Mouse (Mus musculus): ENCODE results near the gene Ripk4.

The Ripk4 gene

DNA sequence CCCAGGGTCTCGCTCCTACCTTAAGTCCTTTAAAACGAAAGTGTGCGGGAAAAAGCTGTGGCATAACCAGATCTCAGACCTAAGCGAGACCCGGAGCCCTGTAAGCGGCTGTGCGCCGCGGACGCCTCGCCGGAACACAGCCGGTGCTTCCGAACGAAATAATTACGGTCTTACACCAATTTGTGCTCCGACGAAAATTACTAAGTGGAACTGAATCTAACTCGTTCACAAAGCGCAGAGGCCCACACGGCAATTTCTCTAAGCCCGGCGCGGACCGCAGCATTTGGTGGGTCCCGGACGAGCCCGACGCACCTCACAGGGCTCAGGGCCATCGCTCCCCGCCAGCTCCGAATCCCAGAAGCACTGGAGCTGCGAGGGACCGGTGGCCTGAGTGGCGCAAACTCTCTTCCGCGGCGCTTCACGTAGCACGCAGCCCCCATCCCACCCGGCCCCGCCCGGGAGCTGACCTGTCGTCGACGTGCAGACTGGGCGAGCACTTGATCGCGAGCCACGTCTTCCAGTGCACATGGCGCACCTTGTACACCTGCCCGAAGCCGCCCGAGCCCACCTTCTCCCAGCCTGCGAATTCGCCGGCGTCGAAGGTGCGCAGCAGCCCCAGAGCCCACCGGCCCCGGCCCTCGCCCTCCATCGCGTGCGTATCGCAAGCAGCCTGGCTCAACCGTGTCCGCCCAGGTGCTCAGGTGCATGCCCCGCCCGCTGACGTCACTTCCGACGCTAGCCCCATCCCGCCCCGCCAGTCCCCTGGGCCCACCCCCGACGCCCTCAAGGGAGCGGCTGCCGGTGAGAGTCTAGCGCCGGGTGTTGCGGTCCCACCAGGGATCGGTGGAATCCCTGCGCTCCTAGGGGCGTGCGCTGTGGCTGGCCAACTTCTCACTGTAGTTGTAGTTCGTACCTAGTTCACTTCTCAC, at the start of gene Ripk4:
TSS of gene Ripk4 (minus strand) at position 727 of the 929 bp plus-strand sequence.
- DNase-seq (ENCODE audit: low read depth, low spot score), result peak; percentile 55

DNA sequence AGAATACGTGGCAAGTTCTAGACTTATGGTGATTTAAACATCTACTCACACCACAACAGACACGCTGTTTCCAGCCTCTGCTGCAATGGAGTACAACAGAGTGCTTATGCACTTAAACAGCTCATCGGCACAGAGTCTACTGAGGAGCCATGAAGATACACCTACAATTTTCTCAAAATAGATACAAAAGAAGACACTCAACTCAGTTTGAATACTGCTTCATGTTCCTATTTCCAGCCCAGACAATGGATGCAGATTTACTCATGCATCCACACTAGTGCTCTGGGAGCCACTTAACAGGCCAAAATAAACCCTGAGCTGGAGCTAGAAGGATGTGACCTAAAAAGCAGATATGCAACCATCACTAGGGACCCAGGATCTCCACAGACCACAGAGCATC, 45.3 kb upstream of the Ripk4 start:
- no peak for DNase-seq (ENCODE audit: low read depth, low spot score)

DNA sequence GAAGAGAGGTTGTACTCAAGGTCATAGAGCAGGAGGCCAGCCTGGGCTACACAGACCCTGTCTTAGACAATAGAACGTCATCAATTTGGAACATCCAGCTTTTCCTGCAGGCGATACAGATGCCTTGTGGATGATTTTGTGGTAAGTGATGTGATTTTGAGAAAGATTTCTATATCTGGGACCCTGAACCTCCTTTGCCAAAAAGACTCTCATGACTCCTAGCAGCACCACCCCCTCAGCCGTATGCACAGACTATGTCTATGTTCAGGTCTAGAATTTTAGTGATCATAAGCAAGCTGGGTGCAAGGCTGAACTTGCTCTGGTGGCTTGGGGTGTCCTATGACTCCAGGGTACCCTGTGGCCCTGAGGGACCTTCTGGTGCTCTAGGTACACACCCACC, 42.1 kb upstream of the Ripk4 start:
- no peak for DNase-seq (ENCODE audit: low read depth, low spot score)

DNA sequence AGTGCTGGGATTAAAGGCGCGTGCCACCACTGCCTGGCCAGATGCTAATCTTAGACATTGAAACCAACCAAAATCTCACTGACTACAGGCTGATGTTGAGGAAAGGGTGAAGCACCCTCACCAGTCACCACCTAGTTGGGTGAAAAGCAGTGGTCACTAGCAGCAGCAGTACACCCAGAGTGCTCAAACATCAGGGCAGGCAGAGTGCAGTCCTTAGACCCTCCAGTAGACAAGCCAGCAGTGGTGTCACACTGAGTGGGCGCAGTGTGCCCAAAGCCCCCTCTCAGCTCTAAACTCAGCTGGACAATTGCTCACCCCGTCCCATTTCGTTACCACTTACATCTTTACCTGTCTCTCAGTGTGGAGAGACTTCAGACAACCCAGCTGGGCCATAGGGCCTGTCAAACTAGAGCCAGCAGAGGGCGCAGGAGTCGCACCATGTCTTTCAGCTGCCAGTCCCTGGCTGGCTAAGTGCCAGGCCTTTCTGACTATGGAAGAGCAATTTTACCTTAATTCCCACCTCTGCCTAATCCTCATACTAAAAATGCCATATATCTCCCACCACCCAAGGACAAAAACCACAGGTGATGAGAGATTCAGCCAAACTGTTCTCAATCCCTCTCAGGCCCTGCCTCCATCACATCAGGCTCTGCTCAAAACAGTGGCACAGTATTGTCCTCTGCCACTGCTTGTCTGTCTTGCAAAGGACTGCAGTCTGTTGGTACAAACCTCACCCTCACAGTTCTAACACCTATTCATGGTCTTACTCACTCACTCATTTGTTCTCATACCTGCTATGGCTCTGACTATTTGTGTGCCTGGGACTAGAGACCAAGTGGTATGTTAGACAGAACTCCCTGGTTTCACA, 41.3 kb upstream of the Ripk4 start:
- peak; percentile 24 for DNase-seq (ENCODE audit: low read depth, low spot score)

DNA sequence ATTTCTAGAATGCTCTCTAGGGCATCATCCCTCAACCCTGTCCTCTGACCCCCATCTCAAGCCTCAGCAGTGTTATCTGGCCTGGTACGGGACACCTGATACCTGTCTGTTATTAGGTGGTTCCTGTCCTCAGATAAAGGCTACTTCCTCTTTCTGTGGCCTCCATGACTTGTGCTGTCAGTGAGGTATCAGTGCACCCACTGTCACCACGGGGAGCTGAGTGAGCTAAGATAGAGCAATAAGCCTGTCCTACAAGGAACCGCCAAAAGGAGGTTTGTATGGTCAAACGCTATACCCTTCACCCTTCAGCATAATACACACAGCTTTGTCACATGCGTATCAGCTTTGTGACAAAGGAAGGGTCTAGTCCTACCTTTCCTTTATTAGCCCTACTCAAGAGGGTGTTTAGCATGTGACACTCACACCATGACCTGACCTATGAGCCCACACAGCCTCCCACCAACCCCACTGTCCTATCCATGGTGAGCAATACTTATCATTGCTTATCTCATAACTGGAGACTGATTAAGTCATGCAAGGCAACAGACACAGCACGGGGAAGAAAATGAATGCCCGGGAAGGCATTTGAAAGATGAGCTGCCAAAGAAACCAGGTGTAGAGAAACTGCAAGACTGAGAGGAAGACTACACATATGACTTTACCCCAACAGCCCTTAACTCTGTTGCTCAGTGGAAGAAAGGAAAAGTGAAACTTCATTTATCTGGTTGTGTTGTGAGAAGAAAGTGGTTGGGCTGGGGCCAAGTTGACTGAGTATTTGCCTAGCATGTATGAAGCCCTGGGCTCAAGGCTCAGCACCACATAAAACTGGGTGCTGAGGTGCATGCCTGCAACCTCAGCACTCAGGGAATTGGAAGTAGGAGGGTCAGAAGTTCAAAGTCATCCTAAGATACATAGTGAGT, 34.6 kb upstream of the Ripk4 start:
- DNase-seq (ENCODE audit: low read depth, low spot score), result no peak

DNA sequence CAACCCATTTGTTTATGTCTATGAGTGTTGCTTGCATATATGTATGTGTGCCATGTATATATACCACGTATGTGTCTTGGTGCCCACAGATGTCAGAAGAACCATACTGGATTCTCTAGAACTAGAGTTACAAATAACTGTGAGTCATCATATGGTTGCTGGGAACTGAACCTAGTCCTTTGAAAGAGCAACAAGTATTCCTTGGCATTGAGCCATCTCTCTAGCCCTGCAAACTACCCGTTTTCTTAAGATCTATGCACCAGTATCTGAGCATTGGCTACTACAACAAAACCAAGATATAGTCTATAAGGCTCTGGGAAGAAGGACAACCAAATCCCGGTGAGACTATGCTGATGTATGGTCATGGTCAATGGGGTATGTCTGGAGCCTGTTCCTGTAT, 33.6 kb upstream of the Ripk4 start:
- no peak for DNase-seq (ENCODE audit: low read depth, low spot score)

DNA sequence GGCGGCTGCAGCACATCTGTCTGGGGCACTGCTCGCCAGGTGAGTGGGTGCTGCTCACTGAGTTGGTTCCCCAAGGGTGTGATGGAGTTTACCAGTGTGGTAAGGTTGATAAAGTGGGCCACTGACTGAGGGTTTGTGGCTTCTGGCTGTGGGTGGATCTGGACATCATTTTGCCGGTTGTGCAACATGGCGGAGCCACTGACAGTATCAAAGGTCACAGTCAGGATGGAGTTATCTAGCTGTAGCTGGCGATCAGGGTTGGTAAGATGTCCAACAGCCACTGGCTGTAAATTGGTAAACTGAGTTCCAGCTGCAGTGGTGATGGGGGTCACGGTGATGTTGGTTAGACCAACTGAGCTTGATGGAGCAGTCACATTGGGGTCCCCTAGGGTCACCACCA, 30.7 kb upstream of the Ripk4 start:
- DNase-seq (ENCODE audit: low read depth, low spot score), result no peak

DNA sequence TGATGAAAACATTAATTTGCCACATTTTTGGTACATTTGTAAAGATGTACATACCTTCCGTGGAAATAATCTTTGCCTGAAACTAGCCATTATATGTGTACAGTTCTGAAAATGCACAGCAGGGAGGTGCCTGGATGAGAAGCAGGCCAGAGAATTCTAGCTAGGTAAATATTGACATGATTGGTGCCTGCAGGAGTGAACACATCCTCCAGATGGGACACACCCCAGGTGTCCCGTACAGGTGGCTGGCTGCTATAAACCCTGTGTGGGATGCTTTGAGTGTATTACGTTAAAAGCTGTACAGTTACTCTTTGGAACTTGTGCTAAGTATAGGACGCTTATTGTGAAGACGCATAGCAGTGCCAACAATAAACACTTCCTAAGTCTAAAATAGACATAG, 19.5 kb upstream of the Ripk4 start:
- no peak for DNase-seq (ENCODE audit: low read depth, low spot score)

DNA sequence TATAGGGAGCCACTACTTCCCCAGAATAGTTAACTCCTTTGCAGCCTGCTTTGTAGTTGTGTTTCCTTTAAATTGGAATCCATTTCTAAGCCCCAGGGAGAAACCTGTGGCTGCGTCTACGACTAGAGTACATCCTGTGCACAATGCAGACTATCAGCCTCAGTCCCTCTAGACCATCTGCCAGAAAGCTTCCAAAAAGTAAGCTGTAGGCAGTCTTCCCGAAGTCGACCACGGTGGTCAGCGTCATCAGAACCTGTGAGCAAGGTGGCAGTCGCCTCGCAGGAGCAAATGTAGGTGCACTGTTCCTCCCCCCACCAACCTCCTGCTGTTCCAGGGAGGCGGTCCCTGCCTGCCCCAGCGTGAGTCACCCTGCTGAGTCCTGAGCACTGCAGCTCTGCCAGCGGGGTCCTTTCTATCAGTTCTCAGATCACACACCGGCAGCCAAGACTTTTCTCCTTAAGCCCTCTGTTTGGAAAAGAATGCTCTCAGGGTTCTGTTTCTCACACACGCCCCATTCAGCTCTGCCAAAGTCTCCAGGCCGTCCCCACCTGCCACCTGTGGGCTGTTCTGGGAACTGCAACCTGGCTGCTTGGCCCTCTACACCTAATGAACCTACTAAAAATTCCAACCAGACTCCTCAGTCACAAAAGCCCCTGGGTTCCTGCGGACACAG, 14.9 kb upstream of the Ripk4 start:
- DNase-seq (ENCODE audit: low read depth, low spot score), result no peak

DNA sequence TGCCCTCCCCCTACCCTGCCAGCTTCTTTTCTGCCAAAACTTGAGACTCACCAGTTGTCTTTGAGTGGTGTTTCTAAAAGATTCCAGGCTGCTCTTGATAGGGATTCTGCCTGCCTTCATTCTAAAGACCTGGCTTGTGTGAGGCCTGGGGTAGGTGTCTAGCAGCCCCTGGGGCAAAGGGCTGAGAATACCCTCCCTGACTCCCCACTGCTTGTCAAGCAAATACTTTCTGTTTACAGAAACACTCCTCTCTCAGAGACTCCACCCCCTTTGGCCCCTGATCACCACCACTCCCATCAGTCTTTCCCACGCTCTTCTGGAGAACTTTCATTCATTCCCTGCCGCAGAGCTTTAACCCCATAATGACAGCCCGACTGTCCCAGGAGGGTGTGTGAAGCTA, 2.9 kb upstream of the Ripk4 start:
- DNase-seq (ENCODE audit: low read depth, low spot score), result no peak

DNA sequence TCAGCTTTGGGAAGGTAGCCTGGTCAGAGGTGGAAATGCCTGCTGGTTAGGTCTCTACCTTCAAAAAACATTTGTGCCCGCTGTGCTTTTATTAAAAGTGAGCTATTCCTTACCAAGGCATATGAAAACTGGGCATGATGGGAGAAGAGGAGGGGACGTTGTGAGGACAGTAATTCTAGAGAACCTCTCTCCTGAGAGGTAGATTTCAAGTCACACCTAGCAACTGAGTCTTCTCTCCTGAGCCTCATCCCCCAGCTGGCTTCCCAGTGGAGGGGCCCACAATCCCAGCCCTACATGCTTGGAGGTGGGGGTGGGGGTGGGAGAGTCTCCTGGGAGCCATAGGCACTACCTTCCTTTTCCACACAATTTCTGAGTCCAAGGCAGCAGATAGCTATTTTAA, 1.0 kb upstream of the Ripk4 start:
- DNase-seq (ENCODE audit: low read depth, low spot score), result no peak

DNA sequence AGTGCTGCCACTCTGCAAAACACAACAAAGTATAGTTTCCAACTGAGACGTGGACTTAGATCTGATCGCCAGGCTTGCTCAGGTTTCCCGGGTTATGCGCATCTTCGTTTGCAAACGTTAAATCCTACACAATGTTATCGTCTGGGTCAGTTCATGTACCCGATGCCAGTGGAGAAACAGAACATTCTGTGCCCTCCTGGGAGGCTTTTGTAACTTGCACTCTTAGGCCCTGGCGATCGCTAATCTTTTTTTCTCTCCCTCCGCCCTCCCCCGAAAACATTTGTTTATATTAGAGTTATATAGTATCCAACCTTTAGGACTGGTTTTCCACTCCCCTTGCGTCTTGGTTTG, 378 bp upstream of the Ripk4 start:
- no peak for DNase-seq (ENCODE audit: low read depth, low spot score)

DNA sequence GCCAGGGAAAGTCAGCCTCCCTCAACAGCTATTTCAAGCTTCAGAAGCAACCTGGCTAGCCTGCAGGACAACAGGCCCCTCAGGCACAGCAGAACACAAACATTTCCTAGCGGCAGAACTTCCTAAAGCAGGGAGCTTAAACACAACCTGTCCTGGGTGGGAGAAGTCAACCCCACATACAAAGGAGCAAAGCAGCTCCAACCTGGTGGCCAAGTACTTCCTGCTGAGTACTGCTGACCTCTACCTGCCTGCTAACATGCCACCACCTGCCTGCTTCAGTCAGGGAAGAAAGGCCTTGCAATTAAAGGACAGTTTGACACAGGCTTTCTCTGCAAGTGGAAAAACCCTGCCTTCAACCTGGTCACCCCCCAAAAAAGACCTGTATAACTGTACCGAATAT, 1.8 kb downstream of the Ripk4 start:
- no peak for DNase-seq (ENCODE audit: low read depth, low spot score)

DNA sequence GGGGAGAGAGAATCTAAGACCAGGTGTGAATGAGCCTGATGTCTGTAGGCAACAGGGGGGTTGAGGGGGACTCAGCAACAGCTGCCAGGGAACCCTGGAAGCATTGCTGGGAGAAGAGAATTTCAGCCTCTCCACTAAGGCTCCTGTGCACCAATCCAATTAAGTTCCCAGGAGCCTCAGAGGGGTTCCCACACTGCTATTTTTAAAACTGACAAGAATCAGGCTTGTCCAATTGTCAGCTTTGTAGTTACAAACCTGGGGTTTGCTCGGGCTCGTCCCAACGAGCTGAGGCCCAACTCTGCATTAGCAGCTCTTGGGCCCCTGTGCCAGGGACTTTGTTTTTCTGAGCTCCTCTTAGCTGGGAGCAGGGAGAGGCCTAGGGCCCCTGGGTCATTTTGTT, 3.9 kb downstream of the Ripk4 start:
- DNase-seq (ENCODE audit: low read depth, low spot score), result no peak

DNA sequence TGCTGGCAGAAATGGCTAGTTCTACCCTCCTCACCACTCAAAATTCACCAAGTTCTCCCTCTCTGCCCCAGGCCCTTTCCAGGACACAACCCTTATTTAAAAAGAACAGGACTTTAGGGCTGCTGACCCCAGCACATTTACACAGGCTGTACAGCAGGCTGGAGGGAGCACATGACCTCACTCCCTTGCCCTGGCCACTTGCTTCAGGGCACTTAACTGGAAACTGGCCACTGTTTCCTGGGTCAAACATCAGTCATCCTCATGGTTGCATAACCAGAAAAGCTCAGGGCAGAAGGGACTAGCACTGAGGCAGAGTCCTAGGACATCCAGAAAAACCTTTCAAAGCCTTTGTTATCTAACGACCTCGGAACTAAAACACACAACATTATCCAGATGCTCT, 5.3 kb downstream of the Ripk4 start:
- no peak for DNase-seq (ENCODE audit: low read depth, low spot score)

DNA sequence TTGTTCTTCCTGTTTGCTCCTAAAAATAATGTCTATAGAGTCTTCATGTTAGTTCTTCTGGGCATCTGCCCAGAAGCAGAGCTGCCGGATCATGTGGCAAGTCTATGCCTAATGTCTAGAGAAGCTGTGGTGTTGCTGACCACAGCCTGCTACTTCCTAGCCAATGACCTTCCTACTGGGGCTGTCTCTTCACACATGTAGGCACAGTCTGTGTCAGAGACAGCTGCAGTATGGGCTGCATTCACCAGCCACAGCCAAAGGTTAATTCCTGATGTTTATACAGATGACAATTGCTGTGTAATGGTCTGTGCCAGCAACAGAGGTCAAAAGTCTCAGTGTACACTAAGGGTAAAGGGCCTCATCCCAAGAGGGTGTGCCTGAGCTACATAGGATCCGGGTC, 7.1 kb downstream of the Ripk4 start:
- no peak for DNase-seq (ENCODE audit: low read depth, low spot score)

DNA sequence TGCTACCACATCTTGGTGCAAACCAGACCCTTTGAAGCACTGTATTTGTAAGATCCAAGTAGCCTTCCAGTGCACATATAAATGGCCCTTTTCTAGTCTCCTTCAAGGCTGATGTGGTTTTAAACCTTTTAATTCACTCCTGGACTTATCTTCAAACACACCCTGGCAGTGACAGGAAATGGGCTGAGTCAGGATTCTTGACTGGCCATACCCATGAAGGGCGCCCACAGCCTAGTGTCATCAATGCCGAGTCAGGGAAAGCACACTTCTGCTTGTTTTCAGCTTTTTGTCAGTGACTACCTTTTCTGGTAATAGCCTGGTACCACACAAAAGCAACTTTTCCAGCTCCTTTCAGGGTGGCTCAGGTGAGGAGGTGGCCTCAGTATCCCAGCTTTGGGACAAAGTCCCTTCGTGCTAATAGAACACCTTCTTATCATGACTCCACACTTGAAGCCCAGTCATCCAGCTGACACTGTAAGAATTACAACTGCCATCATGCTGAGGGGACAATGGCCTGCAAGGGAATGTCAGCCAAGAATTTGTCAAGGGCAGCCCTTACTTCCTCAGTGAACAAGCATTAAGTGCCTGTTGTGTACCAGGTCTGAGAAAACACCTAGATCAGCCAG, 11.2 kb downstream of the Ripk4 start:
- no peak for DNase-seq (ENCODE audit: low read depth, low spot score)

DNA sequence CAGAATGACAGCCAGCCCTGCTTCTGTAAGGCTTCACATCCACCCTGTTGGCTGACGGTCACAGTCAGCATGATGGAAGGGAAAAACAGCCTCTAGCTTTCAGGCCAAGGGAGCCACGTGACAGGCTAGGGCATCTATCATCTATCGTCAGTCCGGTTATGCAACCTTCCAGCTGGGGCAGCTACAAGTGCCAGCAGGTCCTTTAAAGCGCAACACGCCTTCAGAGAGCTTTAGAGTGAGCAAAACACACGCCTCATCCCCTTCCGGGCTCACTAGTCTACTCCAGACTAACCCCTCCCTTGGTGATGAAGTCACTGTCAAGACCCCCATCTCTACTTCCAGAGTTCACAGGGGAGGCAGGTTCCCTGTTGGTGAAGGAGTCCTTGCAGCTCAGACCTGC, 11.7 kb downstream of the Ripk4 start:
- no peak for DNase-seq (ENCODE audit: low read depth, low spot score)

DNA sequence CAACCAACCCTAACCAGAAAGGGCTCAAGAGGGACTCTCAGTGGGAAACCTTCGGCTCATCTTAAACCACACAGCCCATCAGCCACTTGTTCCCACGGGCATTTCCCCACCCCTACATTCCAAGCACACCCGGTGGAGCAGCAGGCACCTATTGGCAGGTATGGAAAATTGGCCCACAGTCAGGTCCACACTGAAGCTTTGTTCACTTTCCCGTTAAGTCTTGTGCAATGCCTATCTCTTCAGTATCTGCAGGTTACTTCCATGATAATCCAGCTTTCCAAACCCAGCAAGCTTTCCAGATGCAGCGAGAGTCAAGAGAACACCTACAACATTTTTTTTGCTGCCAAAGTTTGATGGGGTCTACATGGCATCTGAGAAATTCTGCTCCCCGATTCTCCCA, 15.2 kb downstream of the Ripk4 start:
- no peak for DNase-seq (ENCODE audit: low read depth, low spot score)

DNA sequence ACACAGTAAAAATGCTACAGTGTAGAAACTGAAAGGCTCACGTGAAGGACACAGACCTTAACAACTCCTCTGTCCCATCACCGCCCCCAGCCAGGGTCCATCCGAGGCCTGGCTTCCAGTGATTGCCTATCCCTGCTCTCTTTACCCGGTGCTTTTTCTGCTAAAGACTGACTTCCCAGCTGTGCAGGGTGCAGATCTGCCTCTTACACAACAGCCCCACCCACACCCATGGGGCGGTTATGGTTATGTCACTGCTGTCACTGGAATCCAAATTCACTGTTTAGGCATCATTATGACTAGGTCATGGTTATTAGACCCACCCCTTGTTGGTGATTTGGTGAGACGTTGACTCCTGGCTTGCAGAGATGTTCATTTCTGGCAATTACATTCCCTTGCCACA, 25.6 kb downstream of the Ripk4 start:
- no peak for DNase-seq (ENCODE audit: low read depth, low spot score)

DNA sequence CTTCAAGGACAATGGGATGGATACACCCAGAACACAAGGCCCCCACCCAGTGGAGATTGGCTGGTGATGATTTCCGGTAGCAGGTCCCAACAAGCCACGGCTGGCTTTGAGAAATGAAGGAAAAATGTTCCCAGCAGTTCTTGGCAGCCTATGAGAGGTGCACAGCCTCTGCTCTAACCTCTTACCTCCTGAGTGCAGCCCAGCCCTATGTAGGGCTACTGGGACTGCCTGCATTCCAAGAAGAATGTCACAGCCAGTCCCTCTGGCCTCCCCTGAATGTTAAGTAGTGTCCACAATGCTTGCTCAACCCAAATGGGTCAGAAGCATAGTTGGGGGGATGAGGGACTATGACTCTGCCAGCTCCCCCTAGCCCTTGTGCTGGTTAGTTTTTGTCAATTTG, 27.0 kb downstream of the Ripk4 start:
- no peak for DNase-seq (ENCODE audit: low read depth, low spot score)

Data from WW6 (cell line).